Mouse (Mus musculus): ENCODE results near the gene Coro1a. TPM values are rescaled to one million over a fixed set of nuclear protein-coding genes. Genes with fewer than 3 reads are reported as not detected.

Gene Coro1a
- polyA plus RNA-seq, 1 experiment from 2014 or later = 19.6 TPM

Other genes with a start within 250 kb of the Coro1a start
- 1.3 and 1.6 TPM in 2 replicates for gene Atp2a1, start 244.7 kb downstream of the Coro1a start, polyA plus RNA-seq (2014; fragmentation: Nextera tagmentation; extraction: Ambion mirVana)
- 36.9 and 47.1 TPM in 2 replicates for gene Sh2b1, start 232.4 kb downstream of the Coro1a start, polyA plus RNA-seq (2014; fragmentation: Nextera tagmentation; extraction: Ambion mirVana)
- gene Tufm, start 220.4 kb downstream of the Coro1a start, polyA plus RNA-seq (2014; fragmentation: Nextera tagmentation; extraction: Ambion mirVana) = 145 and 159 TPM in 2 replicates
- 39.9 and 59.7 TPM in 2 replicates for gene Atxn2l, start 204.3 kb downstream of the Coro1a start, polyA plus RNA-seq (2014; fragmentation: Nextera tagmentation; extraction: Ambion mirVana)
- 174 and 207 TPM in 2 replicates for gene Eif3c, start 141.4 kb downstream of the Coro1a start, polyA plus RNA-seq (2014; fragmentation: Nextera tagmentation; extraction: Ambion mirVana)
- gene Apobr, start 122.8 kb downstream of the Coro1a start, polyA plus RNA-seq (2014; fragmentation: Nextera tagmentation; extraction: Ambion mirVana) = 0.38 and 0.39 TPM in 2 replicates
- 29.8 and 30.4 TPM in 2 replicates for gene Cln3, start 122.0 kb downstream of the Coro1a start, polyA plus RNA-seq (2014; fragmentation: Nextera tagmentation; extraction: Ambion mirVana)
- gene Il27, start 112.8 kb downstream of the Coro1a start, polyA plus RNA-seq (2014; fragmentation: Nextera tagmentation; extraction: Ambion mirVana) = not detected in 2 replicates
- gene Nupr1, start 76.9 kb downstream of the Coro1a start, polyA plus RNA-seq (2014; fragmentation: Nextera tagmentation; extraction: Ambion mirVana) = 2.4 and 2.6 TPM in 2 replicates
- 35.6 and 52.5 TPM in 2 replicates for gene Sgf29, start 58.5 kb downstream of the Coro1a start, polyA plus RNA-seq (2014; fragmentation: Nextera tagmentation; extraction: Ambion mirVana)
- 5.2 and 6.3 TPM in 2 replicates for gene Sult1a1, start 31.4 kb downstream of the Coro1a start, polyA plus RNA-seq (2014; fragmentation: Nextera tagmentation; extraction: Ambion mirVana)
- gene Bola2, start 12.4 kb downstream of the Coro1a start, polyA plus RNA-seq (2014; fragmentation: Nextera tagmentation; extraction: Ambion mirVana) = 145 and 184 TPM in 2 replicates
- 7.7 and 8.1 TPM in 2 replicates for gene Slx1b, start 12.0 kb downstream of the Coro1a start, polyA plus RNA-seq (2014; fragmentation: Nextera tagmentation; extraction: Ambion mirVana)
- gene Mapk3, start 51.8 kb upstream of the Coro1a start, polyA plus RNA-seq (2014; fragmentation: Nextera tagmentation; extraction: Ambion mirVana) = 55.0 and 79.2 TPM in 2 replicates
- 2.0 and 2.6 TPM in 2 replicates for gene Gdpd3, start 58.5 kb upstream of the Coro1a start, polyA plus RNA-seq (2014; fragmentation: Nextera tagmentation; extraction: Ambion mirVana)
- gene Ypel3, start 69.2 kb upstream of the Coro1a start, polyA plus RNA-seq (2014; fragmentation: Nextera tagmentation; extraction: Ambion mirVana) = 87.5 and 94.5 TPM in 2 replicates
- 0.24 and 0.36 TPM in 2 replicates for gene Tbx6, start 73.7 kb upstream of the Coro1a start, polyA plus RNA-seq (2014; fragmentation: Nextera tagmentation; extraction: Ambion mirVana)
- gene Ppp4c, start 84.7 kb upstream of the Coro1a start, polyA plus RNA-seq (2014; fragmentation: Nextera tagmentation; extraction: Ambion mirVana) = 294 and 371 TPM in 2 replicates
- 0.15 TPM in 1 of 2 replicates, not detected in the other for gene Fam57b, start 89.9 kb upstream of the Coro1a start, polyA plus RNA-seq (2014; fragmentation: Nextera tagmentation; extraction: Ambion mirVana)
- gene 4930451I11Rik, start 123.9 kb upstream of the Coro1a start, polyA plus RNA-seq (2014; fragmentation: Nextera tagmentation; extraction: Ambion mirVana) = not detected in 2 replicates
- 7.2 and 8.8 TPM in 2 replicates for gene Doc2a, start 139.6 kb upstream of the Coro1a start, polyA plus RNA-seq (2014; fragmentation: Nextera tagmentation; extraction: Ambion mirVana)
- gene Hirip3, start 154.2 kb upstream of the Coro1a start, polyA plus RNA-seq (2014; fragmentation: Nextera tagmentation; extraction: Ambion mirVana) = 22.8 and 23.5 TPM in 2 replicates
- 92.4 and 94.0 TPM in 2 replicates for gene Ino80e, start 154.6 kb upstream of the Coro1a start, polyA plus RNA-seq (2014; fragmentation: Nextera tagmentation; extraction: Ambion mirVana)
- 24.9 and 29.2 TPM in 2 replicates for gene Taok2, start 176.9 kb upstream of the Coro1a start, polyA plus RNA-seq (2014; fragmentation: Nextera tagmentation; extraction: Ambion mirVana)
- gene Tmem219, start 215.1 kb upstream of the Coro1a start, polyA plus RNA-seq (2014; fragmentation: Nextera tagmentation; extraction: Ambion mirVana) = 27.4 and 30.5 TPM in 2 replicates
- gene Kctd13, start 221.1 kb upstream of the Coro1a start, polyA plus RNA-seq (2014; fragmentation: Nextera tagmentation; extraction: Ambion mirVana) = 13.1 and 19.4 TPM in 2 replicates
- 0.16 and 0.34 TPM in 2 replicates for gene Asphd1, start 241.8 kb upstream of the Coro1a start, polyA plus RNA-seq (2014; fragmentation: Nextera tagmentation; extraction: Ambion mirVana)
- 1.1 and 1.7 TPM in 2 replicates for gene Sez6l2, start 242.8 kb upstream of the Coro1a start, polyA plus RNA-seq (2014; fragmentation: Nextera tagmentation; extraction: Ambion mirVana)